Mouse (Mus musculus) C2C12 (cell line): ENCODE results near the gene Uox.

ENCODE experiments used
- CTCF ChIP-seq: IDR thresholded peaks from one replicate; pipeline ENCODE4 v1.5.1; 2011; ENCODE audit not compliant: control insufficient read depth, insufficient read depth, insufficient read length
- FOSL1 ChIP-seq: IDR thresholded peaks from one replicate; pipeline ENCODE4 v1.8.0; 2011; ENCODE audit warnings: mild to moderate bottlenecking, low read length; ENCODE audit not compliant: poor library complexity, insufficient read depth, severe bottlenecking
- MAX ChIP-seq: IDR thresholded peaks from one replicate; pipeline ENCODE4 v1.6.1; 2011; ENCODE audit warnings: mild to moderate bottlenecking, control low read depth
- MYOD1 ChIP-seq: IDR thresholded peaks from one replicate; pipeline ENCODE4 v1.6.1; 2011; ENCODE audit warnings: low read depth; ENCODE audit not compliant: control insufficient read depth, insufficient read length
- USF1 ChIP-seq: IDR thresholded peaks from one replicate; pipeline ENCODE4 v1.6.1; 2011; ENCODE audit warnings: low read depth, mild to moderate bottlenecking, control low read depth, moderate library complexity

- TF ChIP-seq CTCF = no peak
- no peak for TF ChIP-seq MAX
- TF ChIP-seq MYOD1 = no peak
- TF ChIP-seq USF1 = no peak
- no peak for TF ChIP-seq FOSL1
Observed at GRCm38 (mm10) chr3:146540521-146541273, 29.5 kb upstream of the Uox start.
